Mouse (Mus musculus): Measurements from ENCODE around the gene Zfp787.

DNA sequence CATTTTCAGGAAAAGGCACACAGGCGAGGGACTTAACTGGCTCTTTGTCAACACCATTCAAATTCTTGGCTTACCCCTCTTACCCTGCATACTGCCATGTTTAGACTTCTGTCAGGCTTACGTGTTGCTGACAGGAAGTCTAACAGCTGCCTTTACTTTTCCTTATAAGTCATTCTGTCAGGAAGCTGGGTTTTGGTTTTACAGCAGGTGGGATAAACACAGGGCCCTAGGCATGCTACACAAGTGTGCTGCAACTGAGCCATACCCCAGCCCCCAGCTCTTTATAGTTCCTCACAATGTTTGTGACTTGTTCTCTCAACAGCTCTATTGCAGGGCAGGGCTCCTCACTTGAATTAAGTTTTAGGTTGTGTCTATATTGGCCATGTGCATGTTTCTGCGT lies 16.5 kb downstream of the Zfp787 start:
- TF ChIP-seq MAX (IDR thresholded peaks at IDR 0.05) (no peak), CTCF (IDR thresholded peaks at IDR 0.05; ENCODE audit: control insufficient read depth, insufficient read depth, insufficient read length) (no peak), USF1 (IDR thresholded peaks at IDR 0.05; ENCODE audit: low read depth) (no peak)

Data from C2C12 (cell line).